Mouse (Mus musculus) lung, postnatal 25 days (tissue): ENCODE results near the gene Sema4g.

Experiments
- DNase-seq: peaks from one replicate; pipeline ENCODE4 v3.0.0; 2022; ENCODE audit warnings: low spot score

Sema4g gene

DNA sequence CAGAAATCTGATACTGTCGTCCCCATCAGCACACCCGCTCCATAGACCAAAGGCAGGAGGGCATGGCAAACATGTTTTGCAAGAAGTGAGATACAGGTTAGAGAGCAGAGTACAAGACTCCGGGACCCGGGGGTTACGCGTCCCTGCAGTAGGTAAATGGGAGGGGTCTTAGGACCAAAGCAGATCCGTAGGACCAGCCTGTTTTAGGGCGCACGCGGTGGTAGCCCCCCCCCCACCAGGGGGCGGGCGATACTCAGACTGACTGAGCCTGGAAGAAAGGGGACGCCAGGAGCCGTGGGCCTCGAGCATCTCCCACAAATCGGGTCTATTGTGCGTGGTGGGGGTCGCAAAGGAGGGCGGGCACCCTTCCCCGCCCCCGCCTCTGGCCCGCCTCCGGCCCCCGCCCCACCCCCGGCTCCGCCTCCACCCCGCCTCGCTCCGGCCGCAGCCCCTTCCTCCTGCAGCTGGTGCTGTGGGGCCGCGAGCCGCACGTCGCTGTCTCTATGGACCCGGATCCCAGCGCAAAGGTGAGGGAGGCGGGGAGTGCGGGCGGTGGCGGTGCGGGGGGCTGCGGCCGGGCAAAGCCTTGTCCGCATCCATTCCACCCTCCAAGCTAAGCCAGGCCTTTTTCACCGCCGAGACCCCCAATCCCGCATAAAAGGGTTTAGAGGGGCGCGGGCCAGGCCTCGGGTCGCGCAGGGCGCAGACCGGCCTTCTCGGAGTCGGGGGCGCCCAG is at the start of gene Sema4g:
TSS of gene Sema4g (plus strand) at position 271 of the 736 bp plus-strand sequence.
- no peak for DNase-seq

DNA sequence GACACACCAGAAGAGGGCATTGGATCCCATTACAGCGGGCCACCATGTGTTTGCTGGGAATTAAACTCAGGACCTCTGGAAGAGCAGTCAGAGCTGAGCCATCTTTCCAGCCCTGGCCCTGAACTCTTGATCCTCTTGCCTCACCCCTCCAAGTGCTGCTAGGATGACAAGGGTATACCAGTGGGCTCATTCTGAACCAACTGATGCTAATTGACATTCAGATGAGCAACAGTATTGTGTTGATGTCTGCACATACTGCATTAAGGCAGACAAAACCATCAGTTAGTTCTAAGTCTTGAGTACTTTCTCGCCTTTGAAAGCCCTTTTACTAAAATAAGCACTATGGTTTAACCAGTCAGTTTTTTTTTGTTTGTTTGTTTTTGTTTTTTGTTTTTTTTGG is 29.3 kb upstream of the Sema4g start:
- DNase-seq = no peak

DNA sequence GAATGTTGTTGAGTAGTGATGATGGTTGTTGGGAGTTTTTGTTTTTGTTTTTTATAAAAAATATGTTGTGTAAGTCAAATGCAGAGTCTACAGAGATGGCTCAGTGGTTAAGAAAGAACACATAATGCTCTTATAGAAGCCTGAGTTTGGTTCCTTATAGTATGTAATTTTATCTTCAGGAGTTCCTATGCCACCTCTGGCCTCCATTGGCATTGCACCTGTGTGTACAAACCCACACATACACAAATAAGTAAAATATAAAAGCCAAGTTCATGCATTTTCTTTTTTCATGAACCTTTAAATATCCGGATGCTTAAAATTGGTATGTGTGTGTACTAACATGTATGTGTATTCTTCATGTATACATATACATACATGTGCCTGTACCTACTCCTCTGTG is 22.9 kb upstream of the Sema4g start:
- DNase-seq = no peak

DNA sequence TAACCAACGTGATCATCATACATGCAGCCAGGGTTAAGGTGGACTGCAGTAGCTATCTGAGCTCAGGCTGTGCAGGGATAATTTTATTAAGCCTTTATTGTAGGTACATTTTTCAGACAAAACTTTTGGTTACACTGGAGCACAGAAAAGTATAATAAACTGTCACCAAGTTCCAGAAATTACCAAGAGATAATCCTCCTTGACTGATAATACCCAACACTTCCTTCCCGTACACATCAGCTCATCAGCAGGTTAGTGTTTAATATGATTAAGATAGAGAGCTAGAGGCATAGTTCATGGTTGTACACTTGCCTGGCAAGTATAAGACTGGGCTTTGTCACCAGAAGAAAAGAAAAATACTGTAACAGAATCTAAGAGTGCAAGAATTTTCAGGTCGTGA is 20.6 kb upstream of the Sema4g start:
- DNase-seq = no peak

DNA sequence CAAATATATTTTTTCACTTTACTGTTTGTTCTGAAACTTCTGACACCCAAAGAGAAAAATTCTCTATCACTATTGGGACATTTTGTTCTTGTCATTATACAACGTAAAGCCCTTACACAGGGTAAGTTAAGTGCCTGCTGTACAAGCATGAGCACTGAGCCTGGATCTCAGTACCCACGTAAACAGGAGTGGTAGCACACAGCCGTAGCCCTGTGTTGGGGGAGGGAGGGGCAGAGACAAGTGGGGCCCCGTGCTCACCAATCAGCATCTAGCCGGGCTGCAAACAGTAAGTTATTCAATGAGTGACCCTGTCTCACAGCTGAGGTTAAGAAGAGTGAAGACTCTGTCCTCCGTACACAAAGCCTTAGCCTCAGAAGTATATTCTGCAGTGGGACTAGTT is 12.3 kb upstream of the Sema4g start:
- DNase-seq = no peak

DNA sequence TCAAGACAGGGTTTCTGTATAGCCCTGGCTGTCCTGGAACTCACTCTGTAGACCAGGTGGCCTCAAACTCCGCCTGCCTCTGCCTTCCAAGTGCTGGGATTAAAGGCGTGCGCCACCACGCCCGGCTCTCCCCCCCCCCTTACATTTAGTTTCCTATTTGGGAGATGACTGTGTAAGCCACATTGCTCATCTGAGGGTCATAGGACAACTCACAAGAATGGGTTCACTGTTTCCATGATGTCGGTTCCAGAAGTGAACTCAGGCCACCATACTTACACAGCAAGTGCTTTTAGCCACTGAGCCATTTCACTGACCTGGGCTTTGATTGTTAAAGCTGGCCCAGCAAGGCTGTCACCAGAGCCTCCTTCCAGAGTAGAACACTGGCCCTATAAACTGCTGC is 11.8 kb upstream of the Sema4g start:
- no peak for DNase-seq

DNA sequence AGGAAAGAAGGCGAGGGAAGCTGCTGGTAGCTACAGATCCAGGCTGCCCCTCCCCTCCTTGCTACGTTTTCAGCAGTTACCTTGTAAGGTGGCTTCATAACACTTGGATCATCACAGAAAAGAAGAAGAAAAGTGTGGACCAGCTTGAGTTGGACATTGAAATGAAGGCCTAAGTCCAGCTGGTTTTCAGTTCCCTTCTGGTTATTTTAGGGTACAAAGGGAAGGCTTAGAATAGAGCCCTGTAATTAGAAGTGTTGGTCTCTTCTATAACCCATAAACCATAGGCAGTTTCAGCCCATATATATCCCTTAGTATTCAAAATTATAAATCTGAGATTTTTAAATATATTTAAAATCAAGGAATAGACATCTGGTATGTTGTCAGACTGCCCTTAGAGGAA is 8.1 kb upstream of the Sema4g start:
- DNase-seq = no peak

DNA sequence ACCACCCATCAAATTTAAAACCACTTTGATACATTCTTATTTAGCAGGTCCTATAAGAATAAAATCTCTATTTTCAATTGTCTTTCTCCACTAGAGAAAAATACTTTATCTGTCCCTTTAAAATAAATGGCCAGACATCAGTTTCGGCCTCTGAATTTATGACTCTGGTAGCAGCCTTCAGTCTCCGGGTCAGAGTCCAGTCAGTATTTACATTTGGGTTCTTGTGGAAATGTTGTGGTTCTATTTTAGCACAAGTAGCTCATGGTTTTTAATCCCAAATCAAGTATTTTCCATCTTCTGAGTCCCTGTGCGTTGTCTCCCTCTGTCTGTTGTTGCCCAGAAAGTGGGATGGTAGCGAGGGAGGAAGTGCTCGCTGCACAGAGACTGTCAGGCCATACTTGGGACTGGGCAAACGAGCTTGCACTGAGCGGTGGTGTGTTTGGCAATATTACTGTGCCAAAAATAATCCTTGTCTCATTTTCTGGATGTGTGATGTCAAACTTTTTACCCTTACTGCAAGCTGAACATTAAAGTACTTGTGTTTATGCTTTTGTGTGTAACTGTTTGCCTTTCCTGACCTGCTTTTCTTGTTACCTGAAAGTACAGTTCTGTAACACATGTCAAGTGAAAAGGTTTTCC is 6.3 kb upstream of the Sema4g start:
- DNase-seq = no peak

DNA sequence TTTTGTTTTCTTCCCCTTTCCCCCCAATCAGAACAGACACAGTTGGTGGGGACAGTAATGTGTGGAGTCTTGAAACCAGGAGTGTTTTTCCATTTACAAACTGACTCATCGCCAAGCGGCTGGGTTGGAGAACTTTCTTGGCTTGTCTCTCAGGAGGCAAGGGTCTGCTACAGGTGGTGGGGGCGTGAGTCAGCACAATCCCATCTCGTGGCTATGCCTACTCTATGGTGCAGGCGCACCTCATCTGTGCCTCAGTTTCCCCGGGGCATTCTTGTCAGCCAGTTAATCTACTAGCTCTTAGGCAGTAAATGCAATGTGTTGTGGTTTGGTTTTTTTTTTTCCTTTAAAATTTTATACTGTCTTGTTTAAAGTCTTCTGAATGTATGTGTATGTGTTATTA is 5.5 kb upstream of the Sema4g start:
- DNase-seq = no peak

DNA sequence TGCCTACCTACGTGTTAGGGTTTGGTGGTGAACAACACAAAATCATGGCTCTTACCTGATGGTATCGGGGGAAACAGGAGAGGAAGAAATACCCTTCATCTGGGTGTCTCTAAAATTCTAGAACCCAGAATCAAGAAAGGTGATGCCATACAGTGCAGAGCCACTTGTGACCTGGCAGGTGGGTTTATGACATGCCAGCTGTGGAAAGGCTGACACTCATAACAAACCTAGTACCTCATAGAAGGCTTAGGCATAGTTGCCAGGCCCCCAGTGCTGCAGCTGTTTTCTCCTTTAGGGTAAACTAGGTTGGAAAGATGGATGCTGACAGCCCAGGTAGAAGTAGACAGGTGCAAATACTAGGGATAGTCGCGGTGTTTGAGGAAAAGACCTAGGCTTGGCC is 4.5 kb upstream of the Sema4g start:
- DNase-seq = no peak

DNA sequence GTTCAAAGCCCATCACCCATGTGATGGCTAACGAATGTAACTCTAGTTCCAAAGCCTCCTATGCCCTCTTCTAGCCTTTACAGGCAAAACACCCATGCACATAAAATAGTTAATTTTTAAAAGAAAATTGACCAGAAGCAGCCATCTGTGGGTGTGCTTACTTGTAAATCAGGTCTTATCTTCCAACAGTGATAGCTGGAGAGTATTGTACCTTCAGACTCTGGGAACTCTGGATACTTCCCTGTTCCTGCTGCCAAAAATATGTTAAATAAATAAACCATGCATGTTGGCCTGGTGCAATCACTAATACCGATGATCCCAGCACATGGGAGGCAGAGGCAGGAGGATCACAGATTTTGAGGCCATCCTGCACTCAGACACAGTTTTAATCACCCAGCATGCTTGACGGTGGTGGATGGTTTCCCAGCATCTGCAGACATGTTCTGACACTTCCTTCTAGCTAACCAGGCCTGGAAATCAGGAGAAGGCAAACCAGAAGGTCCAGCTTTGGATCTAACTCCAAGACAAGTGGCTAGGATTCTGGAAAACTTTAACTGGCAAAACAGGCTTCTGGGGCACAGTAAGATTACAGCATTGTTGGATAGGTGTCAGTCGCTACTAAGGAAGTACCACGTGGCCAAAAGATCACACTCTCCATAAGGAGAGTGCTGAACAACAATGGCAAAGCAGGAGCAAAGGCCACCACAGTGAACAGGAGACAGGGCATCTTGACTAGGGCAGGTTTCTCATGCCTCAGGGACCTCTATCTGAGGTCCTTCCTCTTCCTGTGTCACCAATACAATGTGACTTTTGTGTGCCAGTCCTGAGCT is 3.5 kb upstream of the Sema4g start:
- DNase-seq = no peak

DNA sequence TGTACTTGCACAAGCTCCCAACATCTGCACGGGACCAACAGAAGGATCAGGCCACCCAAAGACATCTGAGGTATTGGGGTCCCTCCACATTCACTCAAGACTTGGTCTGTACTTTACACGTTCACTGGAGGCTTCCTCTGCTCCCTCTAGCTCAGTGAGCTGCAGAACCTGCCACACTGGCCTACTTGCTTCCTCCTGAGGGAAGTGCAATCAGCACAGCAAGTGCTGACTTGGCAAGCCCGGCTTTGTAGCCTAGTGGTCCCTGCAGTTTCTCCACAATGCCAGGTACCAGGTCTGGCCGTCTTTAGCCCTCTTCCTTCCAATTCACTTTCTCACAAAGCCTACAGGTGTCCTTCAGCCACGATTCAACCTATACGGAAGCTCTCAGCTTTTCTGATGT is 1.9 kb upstream of the Sema4g start:
- DNase-seq = no peak

DNA sequence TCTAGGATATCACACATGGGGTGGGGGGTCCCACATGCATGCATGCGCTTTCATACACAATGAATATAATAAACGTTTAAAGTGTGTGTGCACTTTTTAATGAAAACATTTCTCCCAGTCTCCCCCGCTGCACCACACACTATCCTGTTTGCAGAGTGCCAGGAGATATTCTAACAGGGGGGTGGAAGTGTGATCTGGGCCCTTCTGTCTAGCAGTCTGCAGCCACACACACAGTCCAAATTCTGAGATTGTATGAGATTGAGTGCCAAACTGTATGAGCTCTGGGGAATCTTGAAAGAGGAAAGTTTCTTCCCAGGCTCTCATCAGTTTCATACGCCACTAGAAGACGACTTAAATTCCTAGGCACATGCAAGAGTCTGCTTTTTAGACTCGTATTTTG is 1.1 kb upstream of the Sema4g start:
- DNase-seq = no peak

DNA sequence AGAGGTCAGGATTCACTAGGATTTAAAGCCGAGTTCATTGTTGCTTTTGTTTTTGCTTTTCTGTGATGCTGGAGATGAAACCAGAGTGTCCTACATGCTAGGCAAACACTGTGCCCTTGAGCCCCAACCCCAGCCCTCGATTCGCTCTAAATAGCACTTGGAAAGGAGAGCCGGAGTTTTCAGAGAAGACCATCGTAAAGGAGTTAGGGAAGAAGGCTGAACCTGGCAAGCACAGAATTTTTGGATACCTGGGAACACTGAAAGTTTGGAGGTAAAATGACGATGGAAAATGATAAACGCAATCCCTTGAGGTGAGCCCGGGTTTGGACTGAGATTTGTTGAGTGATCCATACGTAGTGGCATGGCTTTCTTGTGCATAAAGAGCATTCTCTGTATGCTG is 580 bp upstream of the Sema4g start:
- DNase-seq = no peak

DNA sequence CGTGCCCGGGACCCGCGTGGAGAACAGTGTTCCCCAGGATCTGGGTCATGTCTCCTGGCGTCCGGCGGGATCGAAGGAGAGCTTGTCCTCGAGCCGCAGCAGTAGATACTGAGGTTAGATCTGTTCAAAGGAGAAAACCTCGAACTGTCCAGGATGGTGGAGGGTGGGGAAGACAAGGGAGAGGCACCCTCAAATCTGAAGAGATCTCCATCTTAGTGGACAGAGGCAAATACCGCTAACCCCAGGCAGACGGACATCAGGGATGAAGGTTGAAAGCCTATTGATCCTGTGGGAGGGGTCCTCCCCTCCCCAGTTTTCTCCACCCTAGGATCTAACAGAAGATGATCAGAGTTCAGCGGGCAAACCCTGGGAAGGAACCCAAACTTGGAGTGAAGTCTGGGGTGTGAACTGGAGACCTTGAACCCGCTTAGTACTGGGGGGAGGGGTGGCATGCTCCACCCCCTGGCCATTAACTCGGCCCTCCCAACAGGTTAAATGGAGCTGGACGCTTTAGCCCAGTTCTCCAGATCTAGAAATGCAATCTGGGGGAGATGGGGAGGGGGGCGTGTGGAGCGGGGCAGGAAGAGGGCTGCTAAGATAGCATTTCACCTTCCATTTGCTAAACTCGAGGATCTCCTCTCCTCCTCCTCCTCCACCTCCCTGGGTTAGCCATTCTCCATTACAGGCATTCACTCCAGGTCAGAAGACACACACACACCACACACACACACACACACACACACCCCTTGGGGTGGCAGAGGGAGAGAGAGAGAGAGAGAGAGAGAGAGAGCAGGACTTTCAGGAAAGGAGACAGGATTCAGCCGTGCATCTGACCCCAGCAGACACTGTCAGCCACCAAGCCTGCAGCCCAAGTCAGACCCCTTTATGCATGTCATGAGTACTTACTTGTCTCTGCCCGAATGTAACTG is 930 bp downstream of the Sema4g start:
- no peak for DNase-seq

DNA sequence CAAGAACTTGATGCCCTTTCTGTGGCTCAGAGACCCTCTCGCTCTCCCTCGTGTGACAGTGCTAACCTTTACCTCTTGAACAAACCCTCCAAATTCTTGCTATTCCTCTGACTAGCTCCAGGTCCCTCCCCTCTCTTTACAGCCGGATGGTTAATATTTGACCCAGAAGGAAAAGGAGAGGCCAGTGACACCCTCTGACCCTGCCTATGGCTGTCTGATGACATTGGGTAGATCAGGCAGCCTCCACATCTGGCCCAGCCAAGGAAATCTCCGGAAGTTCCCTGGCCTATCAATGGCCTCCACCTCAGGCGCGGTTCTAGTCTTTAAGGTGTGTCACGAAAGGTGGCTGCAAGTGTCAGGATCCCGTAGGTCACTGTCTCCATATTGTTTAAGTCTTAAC is 2.1 kb downstream of the Sema4g start:
- DNase-seq = no peak

DNA sequence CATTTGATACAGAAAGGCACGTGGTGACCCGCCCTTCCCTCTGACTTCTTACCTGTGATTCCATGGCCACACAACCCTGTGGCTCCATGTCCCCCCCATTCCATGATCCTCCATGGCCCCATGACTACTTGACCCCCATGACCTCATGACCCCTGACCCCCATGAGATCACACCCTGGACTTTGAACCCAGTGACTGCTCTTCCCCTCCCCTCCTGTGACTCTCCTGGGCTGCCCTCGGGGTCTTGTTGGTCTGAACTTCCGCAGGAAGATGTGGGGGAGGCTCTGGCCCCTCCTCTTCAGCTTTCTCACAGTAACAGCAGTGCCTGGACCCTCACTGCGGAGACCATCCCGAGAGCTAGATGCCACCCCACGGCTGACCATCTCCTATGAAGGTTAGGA is 3.3 kb downstream of the Sema4g start:
- no peak for DNase-seq

DNA sequence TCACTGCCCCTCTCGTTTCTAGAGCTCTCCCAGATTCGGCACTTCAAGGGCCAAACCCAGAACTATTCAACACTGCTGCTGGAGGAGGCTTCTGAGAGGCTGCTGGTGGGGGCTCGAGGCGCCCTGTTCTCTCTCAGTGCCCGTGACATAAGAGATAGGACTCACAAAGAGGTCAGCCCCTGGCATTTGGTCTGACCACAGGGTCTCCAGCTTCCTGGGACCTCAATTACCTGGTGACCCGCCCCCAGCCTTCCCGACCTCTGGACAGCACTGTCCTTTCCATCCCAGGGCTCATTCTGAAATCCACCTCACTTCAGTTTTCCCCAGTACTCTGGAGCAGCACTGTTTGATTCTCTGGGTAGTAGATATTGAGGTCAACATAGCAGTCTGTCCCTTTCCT is 3.8 kb downstream of the Sema4g start:
- no peak for DNase-seq

DNA sequence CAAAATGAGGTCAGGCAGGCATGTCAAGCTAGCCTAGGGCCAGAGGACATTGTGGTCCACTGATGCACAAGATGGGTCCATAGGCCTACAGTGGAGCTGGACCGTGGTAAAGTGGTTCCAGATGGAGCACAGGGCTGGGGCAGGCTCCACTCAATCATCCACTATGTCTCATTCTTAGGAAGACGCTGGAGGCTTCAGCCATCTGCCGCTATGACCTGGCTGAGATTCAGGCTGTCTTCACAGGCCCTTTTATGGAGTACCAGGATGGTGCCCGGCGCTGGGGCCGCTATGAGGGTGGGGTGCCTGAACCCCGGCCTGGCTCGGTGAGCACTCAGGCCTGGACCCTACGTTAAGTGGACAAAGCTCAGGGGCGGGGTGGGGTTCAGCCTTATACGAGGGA is 8.9 kb downstream of the Sema4g start:
- no peak for DNase-seq

DNA sequence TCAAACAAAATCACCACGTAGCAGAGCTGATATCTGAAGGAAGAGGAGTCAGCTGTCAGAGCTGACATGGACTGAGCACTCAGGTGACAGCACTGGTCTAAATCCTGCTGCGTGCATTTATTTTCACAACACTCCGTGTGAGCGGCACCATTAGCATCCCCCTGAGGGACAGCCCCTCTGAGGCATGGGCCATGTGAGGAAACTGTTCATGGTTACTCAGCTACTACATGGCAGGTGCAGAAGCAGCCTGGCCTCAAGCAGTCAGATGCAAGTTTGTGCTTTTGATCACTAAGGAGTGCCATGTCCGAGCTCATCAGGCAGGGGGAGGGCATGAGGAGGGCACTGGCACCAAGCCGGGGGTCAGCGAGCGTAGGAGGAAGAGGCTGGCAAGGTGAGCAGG is 10.7 kb downstream of the Sema4g start:
- no peak for DNase-seq

DNA sequence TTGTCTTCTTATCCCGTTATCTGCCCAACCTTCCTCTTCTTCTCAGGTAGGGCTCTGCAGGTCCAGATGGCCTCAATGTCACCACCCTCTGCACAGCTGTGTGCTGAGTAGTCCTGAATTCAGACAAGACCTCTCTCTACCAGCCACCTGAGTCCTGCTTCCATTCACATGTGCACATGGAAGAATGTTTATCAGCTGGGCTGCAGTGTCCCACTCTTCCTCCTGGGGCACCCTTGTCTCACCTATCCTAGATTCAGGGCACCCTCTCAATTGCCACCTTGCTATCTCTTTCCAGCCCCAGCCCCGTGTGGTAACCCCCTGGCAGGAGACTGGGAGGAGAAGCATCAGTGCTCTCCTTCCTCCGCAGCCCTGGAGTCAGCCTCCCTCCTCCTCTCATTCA is 13.4 kb downstream of the Sema4g start:
- DNase-seq = no peak
